In the genomic region with DNA sequence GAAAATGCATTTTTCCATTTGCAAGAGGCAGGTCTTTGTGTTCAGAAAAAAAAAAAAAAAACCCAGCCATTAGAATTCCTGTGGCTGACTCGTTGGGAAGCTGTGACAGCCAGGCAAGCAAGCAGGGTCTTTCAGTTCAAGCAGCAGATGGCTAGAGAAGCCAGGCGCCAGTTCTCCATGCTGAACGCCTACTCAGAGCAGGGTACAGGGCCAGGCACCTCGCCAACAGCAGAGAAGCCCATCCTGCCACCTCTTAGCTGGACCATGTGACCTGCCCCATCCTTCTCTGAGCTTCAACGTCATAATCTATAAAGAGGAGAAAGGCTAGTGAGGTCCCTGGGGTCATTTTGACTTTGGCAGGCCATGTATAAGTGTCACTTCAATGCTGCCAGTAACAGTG, we compare ENCODE assay signal across 8 mouse cellular contexts.
A peak's percentile ranks its signal among the peaks of the same experiment; 100 is the strongest.
DNase-seq lines count a peak whose midpoint lies in the region; ATAC-seq and TF ChIP-seq lines count a peak whose summit lies in the region.

No protein-coding gene starts in this region.

- H3K27ac ChIP-seq in neural tube, embryonic 11.5 days (ENCODE audit: low read depth, low read length), result 0 out of 2 replicates have a peak overlapping the region, but pooled peaks have one; percentile 27
- peak overlapping the region; percentile 39; the same call in 1 of the 2 replicates for H3K27ac ChIP-seq in cortical plate, adult 2 months (ENCODE audit: insufficient read depth, low read length)
- H3K27ac ChIP-seq in neural tube, embryonic 14.5 days (ENCODE audit: low read depth, low read length), result peak overlapping the region; percentile 44

- peaks cover 5% of the 10 kb centered on the region for H3K4me1 ChIP-seq in neural tube, embryonic 11.5 days (ENCODE audit: control insufficient read depth, insufficient read depth, low read length)
- peaks cover 24% of the 10 kb centered on the region for H3K4me1 ChIP-seq in cortical plate, adult 2 months (ENCODE audit: control insufficient read depth, insufficient read depth, low read length)
- H3K4me1 ChIP-seq in neural tube, embryonic 14.5 days (ENCODE audit: control insufficient read depth, insufficient read depth, low read length), result peaks cover 16% of the 10 kb centered on the region

- H3K9ac ChIP-seq in neural tube, embryonic 11.5 days (ENCODE audit: low read length), result no peak overlapping the region
- H3K9ac ChIP-seq in neural tube, embryonic 14.5 days (replicated peaks; ENCODE audit: low read depth, low read length), result no peak overlapping the region

- no peak overlapping the region for H3K4me3 ChIP-seq in neural tube, embryonic 11.5 days (ENCODE audit: low read depth, low read length)
- H3K4me3 ChIP-seq in cortical plate, adult 2 months (ENCODE audit: insufficient read depth, low read length), result no peak overlapping the region
- no peak overlapping the region for H3K4me3 ChIP-seq in neural tube, embryonic 14.5 days (ENCODE audit: low read depth, low read length)

- intact Hi-C loops in heart, postnatal 10 days (cut with DNase I), result no loop called here

- H3K9me3 ChIP-seq in neural tube, embryonic 11.5 days (ENCODE audit: control insufficient read depth, low read length), result no peaks in the 10 kb centered on the region
- no peaks in the 10 kb centered on the region for H3K9me3 ChIP-seq in neural tube, embryonic 14.5 days (ENCODE audit: control insufficient read depth, low read length)

- 52% methylated on average over 5 of the region's 5 CpGs for WGBS in neural tube, embryonic 11.5 days
- WGBS in neural tube, embryonic 14.5 days, result 17% methylated on average over 5 of the region's 5 CpGs

- H3K27me3 ChIP-seq in neural tube, embryonic 11.5 days (ENCODE audit: control insufficient read depth, insufficient read depth, low read length), result no peaks in the 10 kb centered on the region
- no peaks in the 10 kb centered on the region for H3K27me3 ChIP-seq in neural tube, embryonic 14.5 days (ENCODE audit: control insufficient read depth, insufficient read depth, low read length)

- peak; percentile 29 for DNase-seq in neural tube, embryonic 11.5 days (ENCODE audit: low spot score)
- no peak for DNase-seq in neural tube, embryonic 10.5 days (ENCODE audit: extremely low spot score, low spot score)
- peak; percentile 89 for DNase-seq in layer of hippocampus, adult 9-11 months
- no peak for DNase-seq in urinary bladder, adult 2 months (ENCODE audit: low spot score)
- DNase-seq in heart, postnatal 10 days, result no peak
- no peak for DNase-seq in kidney, adult 18-20 months

- no peak for ATAC-seq in neural tube, embryonic 11.5 days (ENCODE audit: insufficient read depth, low FRiP score, low TSS enrichment)
- peak; percentile 65; the same call in 1 of the 2 replicates for ATAC-seq in neural tube, embryonic 14.5 days (ENCODE audit: low read depth)

- no peak for TF ChIP-seq CTCF in cortical plate, adult 2 months (IDR thresholded peaks at IDR 0.05; ENCODE audit: extremely low read depth, insufficient read depth, low read length)

- no peak overlapping the region for H3K4me2 ChIP-seq in neural tube, embryonic 11.5 days (ENCODE audit: low read depth)
- no peak overlapping the region for H3K4me2 ChIP-seq in neural tube, embryonic 14.5 days (ENCODE audit: low read depth, low read length)

- H3K36me3 ChIP-seq in neural tube, embryonic 11.5 days (ENCODE audit: control insufficient read depth, insufficient read depth, low read length), result no peaks in the 10 kb centered on the region
- H3K36me3 ChIP-seq in neural tube, embryonic 14.5 days (ENCODE audit: control insufficient read depth, insufficient read depth, low read length), result no peaks in the 10 kb centered on the region

- no peak for TF ChIP-seq POLR2A in cortical plate, adult 2 months (IDR thresholded peaks at IDR 0.05; ENCODE audit: extremely low read depth, insufficient read depth, low read length)

Comparison
In these comparisons a context has a peak if more than half of its experiments do, and no peak if none do; other contexts are left out.
1. DNase-seq: peak in neural tube, embryonic 11.5 days (single experiment) and layer of hippocampus, adult 9-11 months (single experiment); none in neural tube, embryonic 10.5 days (single experiment), urinary bladder, adult 2 months (single experiment), heart, postnatal 10 days (0 of 2) and kidney, adult 18-20 months (single experiment).
2. Peak in every context shown above with its lines, with median percentiles within 50 percentile points of each other: H3K27ac ChIP-seq.